Mouse (Mus musculus) embryonic fibroblast, embryonic 13.5 days (primary cell): ENCODE results near the gene Esrp2.

Experiments used
- CTCF ChIP-seq: IDR thresholded peaks from 2 replicates; pipeline ENCODE4 v1.5.1; 2011; ENCODE audit warnings: mild to moderate bottlenecking, control low read depth, low read length, moderate library complexity, borderline replicate concordance; ENCODE audit not compliant: insufficient read depth
- POLR2A ChIP-seq: IDR thresholded peaks from 2 replicates; pipeline ENCODE4 v1.6.1; 2011; ENCODE audit warnings: low read depth, mild to moderate bottlenecking, control low read depth, low read length, moderate library complexity

DNA sequence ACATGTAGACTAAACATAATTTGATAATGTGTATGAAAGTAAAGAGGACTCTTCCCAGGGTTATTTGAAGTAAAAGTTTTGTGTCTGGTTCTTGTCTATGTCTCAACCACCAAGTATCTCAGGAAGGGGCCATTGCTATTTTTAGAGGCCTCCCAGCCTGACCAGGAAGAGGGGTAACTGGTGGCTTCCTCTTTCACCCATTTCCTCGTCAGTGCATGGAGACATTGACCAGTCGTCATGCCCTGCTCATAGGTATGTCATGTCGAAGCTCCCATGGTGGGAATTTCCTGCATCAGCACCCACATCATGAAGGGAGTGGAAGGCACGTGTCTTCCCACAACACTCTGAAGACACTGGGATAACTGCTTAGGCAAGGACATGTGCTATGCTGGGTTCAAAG, 16.1 kb upstream of the Esrp2 start:
- TF ChIP-seq CTCF (no peak), POLR2A (no peak)
